Mouse (Mus musculus) megakaryocyte, embryonic 14.5 days (primary cell): Measurements from ENCODE around the gene Trpm8.

Experiments
- FLI1 ChIP-seq: IDR thresholded peaks from 2 replicates; pipeline ENCODE4 v1.6.1; 2012; ENCODE audit warnings: low read length, inconsistent platforms, mixed read lengths
- GATA1 ChIP-seq: IDR thresholded peaks from 3 replicates; pipeline ENCODE4 v1.6.1; 2012; ENCODE audit warnings: mixed read lengths, low read length, inconsistent platforms, borderline replicate concordance

DNA sequence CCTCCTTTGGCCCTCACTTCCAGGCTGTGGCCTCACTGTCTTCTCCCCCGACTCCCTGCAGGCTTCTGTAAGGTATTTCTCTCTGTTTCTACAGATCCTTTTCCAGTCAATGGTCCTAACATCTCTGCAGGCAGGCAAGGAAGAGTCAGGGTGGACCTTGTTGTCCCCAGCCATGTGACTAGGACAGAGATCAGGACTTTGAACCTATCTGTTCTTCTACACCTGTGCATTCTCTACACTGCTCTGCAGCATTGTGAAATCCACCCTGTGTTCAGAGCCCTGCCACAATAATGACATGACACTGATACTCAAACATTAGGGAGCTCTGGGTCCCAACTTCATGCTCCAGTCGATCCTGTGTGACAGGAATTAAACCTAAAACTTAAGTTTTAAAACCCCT is 141.5 kb downstream of the Trpm8 start:
- no peak for TF ChIP-seq GATA1
- no peak for TF ChIP-seq FLI1
